Mouse (Mus musculus): ENCODE measurements at regions not wholly inside any gene's neighbourhood (a gene's known extent, or its start where the extent isn't known, plus 50 kb on each side); places are given as distances from the start of the nearest gene placed in this dataset.

GRCm38 (mm10) chr4:56686141-56686540, 53.7 kb upstream of the Gm26657 start:
- intact Hi-C loops (cut with DNase I) = loop anchor here (5.0 to 10.0 kb wide), 5 partner anchors 191 to 1171 kb away; partner anchors contain the start of gene Klf4
- no peak for DNase-seq

- DNase-seq = no peak
- intact Hi-C loops (cut with DNase I) = loop anchor here (5.0 to 10.0 kb wide), 5 partner anchors 191 to 1171 kb away; partner anchors contain the start of gene Klf4
Observed at GRCm38 (mm10) chr4:56685696-56686095, 54.2 kb upstream of the Gm26657 start.

DNA sequence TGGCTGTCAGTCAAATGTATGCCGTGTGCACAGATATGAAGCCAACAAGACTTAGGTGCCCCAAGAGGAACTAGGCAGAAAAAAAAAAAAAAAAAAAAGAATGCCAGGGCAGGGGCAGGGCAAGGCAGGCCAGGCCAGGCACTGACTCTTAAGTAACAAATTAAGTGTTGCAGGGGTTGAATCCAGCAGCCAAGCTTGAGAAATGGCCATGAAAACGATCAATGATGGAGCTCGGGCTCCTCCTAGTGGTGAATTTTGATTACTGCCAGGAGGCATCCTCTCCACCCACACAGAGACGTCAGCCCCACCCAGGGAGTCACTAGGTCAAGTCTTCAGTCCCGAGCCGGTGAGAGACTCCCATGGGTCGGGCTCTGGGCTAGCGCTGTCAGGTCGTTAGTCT, 54.7 kb upstream of the Gm26657 start:
- DNase-seq = peak; percentile 79
- intact Hi-C loops (cut with DNase I) = loop anchor here (5.0 to 10.0 kb wide), 5 partner anchors 190 to 1170 kb away; partner anchors contain the start of gene Klf4

GRCm38 (mm10) chr4:56684031-56684430, 55.8 kb upstream of the Gm26657 start:
- no peak for DNase-seq
- intact Hi-C loops (cut with DNase I) = loop anchor here (10.0 kb wide), 4 partner anchors 189 to 1169 kb away; no protein-coding TSS in a partner anchor

DNA sequence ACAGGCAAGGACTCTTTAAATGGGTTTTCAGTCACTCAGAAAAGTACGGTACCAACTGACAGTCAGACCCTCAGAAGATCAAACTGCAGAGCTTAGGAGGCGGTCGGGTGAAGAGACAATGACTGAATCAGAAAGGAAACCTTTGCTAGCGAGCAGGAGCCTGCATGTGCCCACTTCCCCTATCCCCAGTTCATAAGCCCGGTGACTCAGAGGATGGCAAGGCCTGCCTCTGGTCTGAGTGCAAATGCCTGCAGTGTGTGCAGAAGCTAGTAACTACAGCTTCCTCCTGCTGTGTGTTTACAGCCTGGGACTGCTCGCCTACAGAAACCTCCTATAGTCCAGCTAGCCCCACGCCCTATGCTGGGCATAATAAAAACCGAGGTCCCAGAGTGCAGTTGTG, 58.7 kb upstream of the Gm26657 start:
- no peak for DNase-seq
- intact Hi-C loops (cut with DNase I) = loop anchor here (10.0 kb wide), 4 partner anchors 186 to 1166 kb away; no protein-coding TSS in a partner anchor

DNA sequence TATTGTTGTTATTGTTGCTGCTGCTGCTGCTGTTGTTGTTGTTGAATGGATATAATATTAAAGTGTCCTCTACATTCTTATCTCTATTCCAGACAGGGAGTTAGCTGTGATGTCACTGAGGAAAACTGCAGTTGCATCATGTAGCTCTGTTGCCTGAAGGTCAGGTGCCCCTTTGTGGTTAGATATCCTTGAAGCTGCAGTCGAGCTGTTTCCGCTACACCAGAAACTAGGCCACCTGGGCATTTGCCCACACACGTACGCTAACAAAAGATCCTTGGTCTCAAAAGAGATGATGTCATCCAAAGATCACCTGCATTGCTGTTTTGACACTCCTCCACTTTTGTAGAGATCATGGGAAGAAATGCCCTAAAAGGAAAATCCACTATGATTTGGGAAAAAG, 66.0 kb upstream of the Gm26657 start:
- no peak for DNase-seq
- intact Hi-C loops (cut with DNase I) = no loop called here

DNA sequence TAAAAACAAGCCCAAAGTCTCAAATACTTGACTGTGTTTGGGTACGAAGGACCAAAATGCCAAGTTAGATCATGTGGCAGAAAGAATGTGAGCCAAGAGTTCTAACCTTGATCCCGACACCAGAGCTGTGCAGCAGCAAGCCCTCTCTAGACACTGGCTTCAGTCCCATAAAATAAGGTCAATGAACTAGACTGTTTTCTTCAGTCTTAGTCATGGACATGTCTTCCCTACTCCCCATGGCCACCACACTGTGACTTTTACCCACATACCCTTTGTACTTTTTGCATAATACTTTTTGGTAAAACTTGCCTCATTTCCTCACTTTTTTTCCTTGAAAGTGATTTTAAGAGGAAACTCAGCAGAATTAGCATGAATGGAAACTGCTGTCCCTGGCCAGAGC, 74.9 kb upstream of the Gm26657 start:
- intact Hi-C loops (cut with DNase I) = no loop called here
- no peak for DNase-seq

- no peak for DNase-seq
- intact Hi-C loops (cut with DNase I) = no loop called here
Observed at GRCm38 (mm10) chr4:56661816-56662215, 78.1 kb upstream of the Gm26657 start.

- DNase-seq = no peak
- intact Hi-C loops (cut with DNase I) = no loop called here
Observed at GRCm38 (mm10) chr4:56657046-56657445, 82.8 kb upstream of the Gm26657 start.

DNA sequence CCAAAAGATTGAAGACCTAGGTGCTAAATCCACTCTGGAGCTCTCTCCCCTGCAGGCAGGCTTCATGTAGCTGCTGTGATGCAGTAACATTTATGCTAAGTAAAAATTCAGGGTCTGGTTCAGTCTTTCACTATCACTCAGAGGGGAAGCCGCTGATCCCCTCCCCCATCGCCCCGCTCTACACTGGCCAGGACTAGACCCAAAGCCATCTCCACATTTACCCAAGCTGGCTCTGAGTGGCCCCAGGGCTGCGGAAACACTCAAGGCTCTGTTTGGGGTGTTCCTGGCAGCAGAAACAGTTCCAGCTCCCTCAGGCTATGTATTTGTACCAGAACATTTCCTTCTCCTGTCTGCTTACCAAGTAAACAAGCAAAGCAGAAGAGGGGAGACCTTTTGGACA, 85.5 kb upstream of the Gm26657 start:
- DNase-seq = peak; percentile 17
- intact Hi-C loops (cut with DNase I) = no loop called here

- DNase-seq = no peak
- intact Hi-C loops (cut with DNase I) = no loop called here
Observed at GRCm38 (mm10) chr4:56652819-56653218, 87.1 kb upstream of the Gm26657 start.

DNA sequence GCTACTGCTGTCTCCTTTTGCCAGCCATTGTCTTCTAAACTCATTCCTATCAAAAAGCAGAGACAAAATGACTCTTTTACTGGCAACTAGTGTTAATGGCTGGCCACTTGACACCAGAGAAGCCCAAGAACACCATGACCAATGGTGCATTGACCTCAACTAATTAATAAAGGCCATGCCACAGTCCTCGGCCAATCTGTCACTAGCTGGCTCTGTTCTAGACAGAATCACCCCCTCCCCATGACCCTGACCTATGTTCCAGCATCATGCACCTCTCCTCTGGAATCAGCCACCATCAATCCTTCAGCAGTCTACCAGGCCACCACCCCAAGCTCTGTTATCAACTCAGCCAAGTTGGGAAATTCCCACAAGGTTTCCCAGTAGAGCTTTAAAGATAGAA, 90.1 kb upstream of the Gm26657 start:
- intact Hi-C loops (cut with DNase I) = no loop called here
- no peak for DNase-seq

DNA sequence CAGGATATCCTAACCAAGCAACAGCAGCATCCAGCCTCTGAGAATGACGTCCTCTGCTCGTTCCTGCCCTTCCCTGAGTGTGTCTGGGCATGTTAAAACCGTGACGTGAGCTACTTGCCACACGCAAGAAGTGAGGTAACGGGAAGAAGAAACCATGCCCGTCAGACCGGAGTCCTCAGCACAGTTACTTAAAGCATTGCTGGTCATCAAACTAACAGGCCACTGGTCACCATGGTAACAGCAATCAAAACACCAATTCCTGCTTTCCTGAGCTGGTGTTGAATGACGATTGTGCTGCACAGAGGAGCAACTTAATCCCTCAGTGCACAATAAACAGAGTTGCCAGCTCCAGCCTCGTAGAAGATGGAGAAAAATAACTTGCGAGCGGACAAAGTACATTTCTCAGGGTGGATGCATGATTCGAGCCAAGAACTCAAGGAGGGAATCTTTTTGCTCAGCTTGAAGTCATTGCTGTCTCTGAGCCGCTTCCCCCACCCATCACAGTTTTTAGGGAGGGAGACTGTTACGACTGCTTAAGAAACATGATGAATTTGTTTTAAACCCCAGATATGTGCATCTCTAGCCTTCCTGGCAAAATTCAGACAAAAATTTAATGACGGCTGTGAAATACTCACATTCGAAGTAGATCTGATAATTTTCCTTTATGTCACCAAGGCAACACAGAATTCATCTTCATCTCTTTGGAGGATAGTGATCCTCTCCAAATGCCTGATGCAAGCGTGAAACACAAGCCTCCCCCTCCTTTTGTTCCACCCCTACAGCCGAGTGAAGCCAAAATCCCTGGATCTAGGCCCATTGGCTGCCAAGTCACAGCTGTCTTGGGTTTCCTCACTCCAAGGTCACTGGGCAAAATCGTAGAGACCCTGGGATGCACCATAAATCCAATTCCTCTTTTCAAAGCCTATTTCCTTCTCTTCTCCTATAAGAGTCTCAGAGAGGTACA, 95.6 kb upstream of the Gm26657 start:
- peak; percentile 63 for DNase-seq
- intact Hi-C loops (cut with DNase I) = no loop called here

DNA sequence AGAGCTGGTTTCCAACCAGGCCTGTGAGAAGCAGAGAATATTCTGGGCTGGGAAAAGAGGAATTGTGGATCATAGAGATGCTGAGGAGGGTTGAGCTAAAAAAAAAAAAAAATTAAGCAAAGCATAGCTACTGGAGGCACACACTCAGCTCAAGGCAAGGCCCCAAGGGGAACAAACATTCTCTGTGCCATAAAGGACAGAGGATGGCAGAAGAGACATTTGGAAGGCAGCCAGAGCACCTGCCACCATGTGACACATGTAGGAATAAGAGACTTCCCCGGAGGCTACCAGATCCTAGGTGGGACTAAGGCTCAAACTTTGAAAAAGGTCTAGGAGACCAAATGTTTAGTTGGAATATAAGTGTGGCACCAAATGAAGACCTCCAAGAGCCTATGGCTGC, 96.4 kb upstream of the Gm26657 start:
- intact Hi-C loops (cut with DNase I) = no loop called here

GRCm38 (mm10) chr4:56639709-56640108, 100.2 kb upstream of the Gm26657 start:
- intact Hi-C loops (cut with DNase I) = no loop called here
- DNase-seq = no peak

More for the DNA sequence above, 96.4 kb upstream of the Gm26657 start:
- peak; percentile 58 for DNase-seq

- intact Hi-C loops (cut with DNase I) = no loop called here
- DNase-seq = no peak
Observed at GRCm38 (mm10) chr4:56638704-56639478, 101.0 kb upstream of the Gm26657 start.

GRCm38 (mm10) chr4:56636265-56636664, 103.6 kb upstream of the Gm26657 start:
- peak; percentile 17 for DNase-seq
- intact Hi-C loops (cut with DNase I) = no loop called here

GRCm38 (mm10) chr4:56633528-56633927, 106.3 kb upstream of the Gm26657 start:
- DNase-seq = no peak
- intact Hi-C loops (cut with DNase I) = no loop called here

DNA sequence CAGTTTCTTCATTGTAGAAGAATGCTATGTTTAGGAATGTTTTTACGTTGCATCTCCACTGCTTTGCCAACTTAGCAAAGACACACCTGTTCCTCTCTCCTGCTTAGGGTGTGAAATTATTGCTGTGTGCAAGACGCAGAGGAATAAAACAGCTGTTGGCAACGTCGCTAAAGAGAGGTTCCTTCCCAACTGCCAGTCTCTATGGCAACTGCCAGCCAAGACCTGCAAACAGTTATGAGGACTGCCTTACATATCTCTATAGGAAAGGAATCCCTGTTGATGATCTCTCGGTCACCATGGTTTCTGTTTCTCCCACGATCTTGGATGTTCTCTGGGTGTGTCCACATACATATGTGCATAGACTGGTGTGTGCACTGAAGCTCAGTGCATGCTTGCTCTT, 109.6 kb upstream of the Gm26657 start:
- intact Hi-C loops (cut with DNase I) = no loop called here
- DNase-seq = no peak

DNA sequence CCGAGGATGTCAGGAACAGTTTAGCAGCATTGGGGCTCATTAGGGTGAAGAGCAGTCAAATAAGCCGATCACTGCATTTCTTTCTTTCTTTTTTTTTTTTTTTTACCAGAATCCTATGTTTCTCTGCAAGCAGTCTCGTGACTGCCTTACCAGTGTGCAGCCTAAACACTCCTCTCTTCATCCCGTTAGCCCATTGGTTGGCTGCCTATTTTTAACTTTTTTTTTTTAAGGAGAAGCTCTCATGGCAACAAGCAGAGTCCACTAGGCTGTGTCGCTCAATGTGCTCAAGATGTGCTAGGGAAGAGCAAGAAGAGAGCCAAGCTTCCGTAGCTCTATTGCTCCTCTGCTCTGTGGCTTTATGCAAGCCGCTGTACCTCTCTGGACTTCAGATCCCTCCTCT, 112.7 kb upstream of the Gm26657 start:
- intact Hi-C loops (cut with DNase I) = no loop called here
- DNase-seq = no peak

DNA sequence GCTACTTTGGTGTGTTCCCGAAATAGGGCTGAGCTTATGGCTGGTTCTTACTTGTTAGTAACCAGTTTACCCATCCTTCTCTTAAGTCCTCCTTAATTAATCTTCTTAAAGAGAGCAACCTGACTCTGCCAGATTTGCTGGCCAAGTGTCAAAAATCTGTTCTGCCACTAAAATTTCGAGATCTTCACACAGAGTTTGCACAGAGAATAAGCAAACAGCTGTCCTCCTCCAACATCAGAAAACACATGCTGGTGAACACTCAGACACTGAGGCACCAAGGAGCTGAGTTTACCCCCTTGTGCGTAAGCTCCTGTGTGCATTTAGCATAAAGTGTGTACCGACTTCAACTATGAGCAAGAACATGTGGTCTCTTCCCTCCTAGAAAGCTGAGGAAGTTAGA, 118.1 kb upstream of the Gm26657 start:
- intact Hi-C loops (cut with DNase I) = no loop called here
- DNase-seq = no peak

Data from left cerebral cortex, postnatal 4 days (tissue).